ENCODE assay signal across 8 mouse cellular contexts in the genomic region with DNA sequence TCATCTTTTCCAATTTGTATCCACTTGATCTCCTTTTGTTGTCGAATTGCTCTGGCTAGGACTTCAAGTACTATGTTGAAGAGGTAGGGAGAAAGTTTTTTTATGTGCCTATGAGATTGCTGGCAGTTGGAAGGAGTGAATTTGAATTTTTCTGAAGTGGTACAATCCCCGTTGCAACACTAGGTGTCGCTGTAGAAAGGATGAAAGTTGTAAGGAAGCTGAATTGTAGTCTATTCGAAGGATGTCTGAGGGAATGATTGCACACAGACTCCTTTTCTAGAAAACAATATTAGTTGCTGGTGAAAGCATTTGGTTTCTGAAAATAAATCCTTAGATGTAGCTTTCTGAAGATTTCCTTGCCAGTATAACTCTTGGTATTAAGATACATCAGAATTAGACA. TPM values are rescaled to one million over a fixed set of nuclear protein-coding genes. Genes with fewer than 3 reads are reported as not detected.
DNase-seq lines count a peak whose midpoint lies in the region; ATAC-seq lines count a peak whose summit lies in the region.

No protein-coding gene starts in this region.

- no peak overlapping the region for H3K27ac ChIP-seq in embryonic facial prominence, embryonic 14.5 days (replicated peaks; ENCODE audit: low read depth, low read length)

- no peaks in the 10 kb centered on the region for H3K27me3 ChIP-seq in embryonic facial prominence, embryonic 14.5 days (replicated peaks; ENCODE audit: control insufficient read depth, insufficient read depth, low read length)

- WGBS in embryonic facial prominence, embryonic 14.5 days: 6% methylated on average over 4 of the region's 4 CpGs

- ATAC-seq in embryonic facial prominence, embryonic 14.5 days (ENCODE audit: low read depth): no peak

- DNase-seq in cerebellum, postnatal 10 days: peak; percentile 63 to 72
- no peak for DNase-seq in cerebellum, adult 11-12 months
- peak; percentile 22 to 24 for DNase-seq in urinary bladder, adult 18-20 months (ENCODE audit: low spot score in 2 of 2)
- DNase-seq in urinary bladder, adult 2 months (ENCODE audit: low spot score): no peak
- peak; percentile 67 for DNase-seq in embryonic facial prominence, embryonic 14.5 days (ENCODE audit: low spot score)
- DNase-seq in kidney, adult 8-10 months: peak; percentile 32 to 66
- DNase-seq in lung, postnatal 36 days: peak; percentile 85
- DNase-seq in right cerebral cortex, postnatal 4 days: peak; percentile 47

- no peak overlapping the region for H3K4me3 ChIP-seq in embryonic facial prominence, embryonic 14.5 days (ENCODE audit: low read depth, low read length)

- no peak overlapping the region for H3K4me2 ChIP-seq in embryonic facial prominence, embryonic 14.5 days (ENCODE audit: low read depth, low read length)

- H3K4me1 ChIP-seq in embryonic facial prominence, embryonic 14.5 days (ENCODE audit: control insufficient read depth, insufficient read depth, low read length): no peaks in the 10 kb centered on the region

- H3K9ac ChIP-seq in embryonic facial prominence, embryonic 14.5 days (ENCODE audit: low read depth, low read length): no peak overlapping the region

- no peaks in the 10 kb centered on the region for H3K9me3 ChIP-seq in embryonic facial prominence, embryonic 14.5 days (ENCODE audit: control insufficient read depth, low read length)

- H3K36me3 ChIP-seq in embryonic facial prominence, embryonic 14.5 days (ENCODE audit: control insufficient read depth, insufficient read depth, low read length): no peaks in the 10 kb centered on the region

RNA-seq across cellular contexts. Expression of a gene that starts 54.6 kb away (rescaled TPM):
- 462 and 520 TPM in 2 replicates for polyA plus RNA-seq in urinary bladder, adult 2 months (2012; rRNA removed)
- polyA plus RNA-seq in embryonic facial prominence, embryonic 14.5 days (2014; fragmentation: Nextera tagmentation; extraction: Ambion mirVana): 193 and 205 TPM in 2 replicates

Comparison
In these comparisons a context has a peak if more than half of its experiments do, and no peak if none do; other contexts are left out.
1. DNase-seq: peak in cerebellum, postnatal 10 days (2 of 2), urinary bladder, adult 18-20 months (2 of 2), embryonic facial prominence, embryonic 14.5 days (single experiment), kidney, adult 8-10 months (2 of 2), lung, postnatal 36 days (single experiment) and right cerebral cortex, postnatal 4 days (single experiment); none in cerebellum, adult 11-12 months (single experiment) and urinary bladder, adult 2 months (single experiment).